Comparison of ENCODE assay signal across 14 mouse cellular contexts in the genomic region with DNA sequence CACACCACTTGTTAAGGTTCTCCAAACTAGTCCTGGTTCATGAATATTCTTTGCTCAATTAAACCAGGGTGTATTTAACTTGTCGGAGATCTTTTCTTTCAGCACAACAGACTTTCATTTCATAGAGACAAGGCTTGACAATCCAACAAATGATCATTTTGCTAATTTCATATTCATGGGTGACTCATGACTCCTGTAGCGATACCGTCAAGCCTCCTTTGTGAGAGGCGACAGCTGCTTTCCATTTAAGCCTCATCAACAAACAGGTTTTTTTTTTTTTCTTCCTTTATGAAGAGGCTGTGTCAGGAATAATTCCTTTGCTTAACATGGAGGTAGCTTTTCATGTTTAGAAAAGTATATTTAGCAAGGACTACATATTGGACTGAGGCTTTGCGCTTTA.
"Had no signal": no experiment of that assay in that cellular context is flagged by ENCODE, and none has a peak within 500 bp of the region (broad histone marks: within the 10 kb centered on the region; RNA-seq: fewer than 3 reads in every experiment).

No protein-coding gene starts in this region.

- H3K9me3 ChIP-seq: limb, embryonic 15.5 days; liver, embryonic 12.5 days; midbrain, embryonic 10.5 days; neural tube, embryonic 15.5 days had no signal

- ATAC-seq: liver, embryonic 12.5 days had no signal

- DNase-seq: kidney, adult 11 months; kidney, postnatal 10 days; kidney, postnatal 4 days; lung, embryonic 14.5 days; lung, postnatal 10 days; lung, postnatal 4 days; midbrain, embryonic 14.5 days; right cerebral cortex, postnatal 25 days; thymus, postnatal 4 days had no signal

- H3K4me1 ChIP-seq: limb, embryonic 15.5 days; liver, embryonic 12.5 days; midbrain, embryonic 10.5 days; neural tube, embryonic 15.5 days had no signal

- H3K4me3 ChIP-seq: limb, embryonic 15.5 days; liver, embryonic 12.5 days; midbrain, embryonic 10.5 days; myocyte; neural tube, embryonic 15.5 days had no signal

- H3K9ac ChIP-seq: limb, embryonic 15.5 days; liver, embryonic 12.5 days; lung, embryonic 14.5 days; neural tube, embryonic 15.5 days had no signal

- H3K4me2 ChIP-seq: limb, embryonic 15.5 days; liver, embryonic 12.5 days; lung, embryonic 14.5 days; neural tube, embryonic 15.5 days had no signal

- H3K36me3 ChIP-seq: limb, embryonic 15.5 days; liver, embryonic 12.5 days; midbrain, embryonic 10.5 days; neural tube, embryonic 15.5 days had no signal

- H3K27ac ChIP-seq: limb, embryonic 15.5 days; liver, embryonic 12.5 days; midbrain, embryonic 10.5 days; neural tube, embryonic 15.5 days had no signal

- H3K27me3 ChIP-seq: limb, embryonic 15.5 days; liver, embryonic 12.5 days; neural tube, embryonic 15.5 days had no signal
